Mouse (Mus musculus): ENCODE results near the gene Tmem163. TPM values are rescaled to one million over a fixed set of nuclear protein-coding genes. Genes with fewer than 3 reads are reported as not detected.

Tmem163 gene
- polyA plus RNA-seq, 1 experiment, result not detected

DNA sequence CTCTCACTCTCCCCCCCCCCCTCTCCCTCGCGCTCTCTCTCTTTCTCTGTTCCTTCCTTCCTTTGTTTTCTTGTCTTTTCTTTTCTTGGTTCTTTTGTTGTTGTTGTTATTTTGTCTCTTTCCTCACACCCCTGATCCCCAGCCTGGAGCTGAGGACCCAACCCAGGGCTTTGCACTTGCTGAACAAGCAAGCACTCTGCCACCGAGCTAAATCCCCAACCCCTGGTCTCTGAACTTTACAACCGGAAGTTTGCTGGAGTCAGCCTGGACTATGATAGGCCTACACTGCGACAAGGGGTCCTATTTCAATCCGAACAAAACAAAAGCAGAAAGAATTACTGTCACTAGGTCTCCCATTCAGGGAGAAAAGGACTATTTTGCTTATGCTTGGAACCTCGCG is 102.8 kb downstream of the Tmem163 start:
- Histone ChIP-seq H3K4me3 (ENCODE audit: insufficient read depth, low read length) (no peak overlapping the region), H3K27ac (ENCODE audit: insufficient read depth, low read length) (no peak overlapping the region), H3K4me1 (ENCODE audit: control insufficient read depth, insufficient read depth, low read length) (no peaks in the 10 kb centered on the region)
- TF ChIP-seq CTCF (IDR thresholded peaks at IDR 0.05; ENCODE audit: borderline replicate concordance, insufficient read depth, low read length), result no peak
- TF ChIP-seq POLR2A (IDR thresholded peaks at IDR 0.05; ENCODE audit: low read depth, low read length), result no peak

DNA sequence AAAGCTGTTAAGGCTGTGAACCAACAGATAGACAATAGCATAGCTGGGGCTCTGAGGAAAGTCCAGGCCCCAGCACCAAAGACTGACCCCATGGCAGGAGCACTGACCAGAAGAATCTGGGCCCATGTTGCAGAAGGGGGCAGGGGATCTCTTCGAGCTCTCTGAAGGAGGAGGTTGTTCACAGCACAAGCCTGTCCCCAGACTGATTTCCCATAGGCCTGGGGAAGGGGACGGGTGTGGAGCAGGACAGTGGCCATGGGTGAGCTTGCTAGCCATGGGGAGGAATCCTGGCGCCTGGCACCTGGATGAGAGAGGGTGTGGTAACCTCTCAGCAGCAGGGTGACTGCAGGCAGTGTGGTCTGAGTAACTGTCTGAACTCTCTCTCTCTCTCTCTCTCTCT is 103.2 kb downstream of the Tmem163 start:
- no peaks in the 10 kb centered on the region for H3K4me1 ChIP-seq (ENCODE audit: control insufficient read depth, insufficient read depth, low read length)
- no peak overlapping the region for H3K27ac ChIP-seq (ENCODE audit: insufficient read depth, low read length)
- H3K4me3 ChIP-seq (ENCODE audit: insufficient read depth, low read length), result no peak overlapping the region
- no peak for TF ChIP-seq POLR2A (IDR thresholded peaks at IDR 0.05; ENCODE audit: low read depth, low read length)
- TF ChIP-seq CTCF (IDR thresholded peaks at IDR 0.05; ENCODE audit: borderline replicate concordance, insufficient read depth, low read length), result no peak

GRCm38 (mm10) chr1:127575692-127576091 is 103.7 kb downstream of the Tmem163 start:
- H3K4me3 ChIP-seq (ENCODE audit: insufficient read depth, low read length), result no peak overlapping the region
- H3K27ac ChIP-seq (ENCODE audit: insufficient read depth, low read length), result no peak overlapping the region
- H3K4me1 ChIP-seq (ENCODE audit: control insufficient read depth, insufficient read depth, low read length), result no peaks in the 10 kb centered on the region
- no peak for TF ChIP-seq CTCF (IDR thresholded peaks at IDR 0.05; ENCODE audit: borderline replicate concordance, insufficient read depth, low read length)
- TF ChIP-seq POLR2A (IDR thresholded peaks at IDR 0.05; ENCODE audit: low read depth, low read length), result no peak

DNA sequence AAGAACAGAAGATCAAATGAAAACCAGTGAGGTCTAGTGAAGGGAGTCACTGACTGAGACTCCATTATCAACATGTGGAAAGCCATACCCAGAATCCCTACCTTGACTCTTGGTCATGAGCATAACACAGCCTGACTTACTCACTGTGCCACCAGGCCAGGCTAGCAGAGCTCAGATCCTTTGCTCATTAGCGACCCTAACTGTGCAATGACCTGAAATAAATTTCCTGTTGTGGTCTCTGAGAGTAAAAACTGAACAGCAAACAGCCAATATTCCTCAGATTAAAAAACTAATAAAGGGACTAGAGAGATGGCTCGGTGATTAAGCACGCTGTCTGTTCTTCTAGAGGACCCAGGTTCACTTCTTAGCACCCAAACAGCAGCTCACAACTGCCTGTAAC is 106.2 kb downstream of the Tmem163 start:
- Histone ChIP-seq H3K27ac (ENCODE audit: insufficient read depth, low read length) (no peak overlapping the region), H3K4me1 (ENCODE audit: control insufficient read depth, insufficient read depth, low read length) (no peaks in the 10 kb centered on the region), H3K4me3 (ENCODE audit: insufficient read depth, low read length) (no peak overlapping the region)
- TF ChIP-seq CTCF (IDR thresholded peaks at IDR 0.05; ENCODE audit: borderline replicate concordance, insufficient read depth, low read length) (no peak), POLR2A (IDR thresholded peaks at IDR 0.05; ENCODE audit: low read depth, low read length) (no peak)

DNA sequence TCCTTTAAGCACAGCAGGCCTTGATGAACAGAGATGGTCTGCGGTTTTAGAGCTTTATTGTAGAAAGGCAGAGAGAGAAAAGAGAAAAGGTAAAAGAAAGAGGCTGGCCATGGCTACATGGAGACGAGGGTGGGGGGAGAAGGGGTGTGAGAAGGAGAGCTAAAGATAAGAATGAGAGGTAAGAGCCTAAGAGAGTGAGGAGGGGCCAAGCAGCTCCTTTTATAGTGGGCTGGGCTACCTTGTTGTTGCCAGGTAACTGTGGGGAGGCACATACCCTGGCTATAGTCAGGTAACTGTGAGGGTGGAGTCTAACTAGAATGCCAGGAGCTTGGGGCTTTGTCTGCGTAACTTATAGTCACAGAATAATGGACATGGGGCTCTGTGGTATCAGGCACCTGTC is 110.7 kb downstream of the Tmem163 start:
- Histone ChIP-seq H3K27ac (ENCODE audit: insufficient read depth, low read length) (no peak overlapping the region), H3K4me1 (ENCODE audit: control insufficient read depth, insufficient read depth, low read length) (no peaks in the 10 kb centered on the region), H3K4me3 (ENCODE audit: insufficient read depth, low read length) (no peak overlapping the region)
- TF ChIP-seq POLR2A (IDR thresholded peaks at IDR 0.05; ENCODE audit: low read depth, low read length), result no peak
- TF ChIP-seq CTCF (IDR thresholded peaks at IDR 0.05; ENCODE audit: borderline replicate concordance, insufficient read depth, low read length), result no peak

GRCm38 (mm10) chr1:127556486-127556845 is 122.9 kb downstream of the Tmem163 start:
- Histone ChIP-seq H3K4me1 (ENCODE audit: control insufficient read depth, insufficient read depth, low read length) (no peaks in the 10 kb centered on the region), H3K27ac (ENCODE audit: insufficient read depth, low read length) (no peak overlapping the region), H3K4me3 (ENCODE audit: insufficient read depth, low read length) (no peak overlapping the region)
- TF ChIP-seq POLR2A (IDR thresholded peaks at IDR 0.05; ENCODE audit: low read depth, low read length) (no peak), CTCF (IDR thresholded peaks at IDR 0.05; ENCODE audit: borderline replicate concordance, insufficient read depth, low read length) (no peak)

DNA sequence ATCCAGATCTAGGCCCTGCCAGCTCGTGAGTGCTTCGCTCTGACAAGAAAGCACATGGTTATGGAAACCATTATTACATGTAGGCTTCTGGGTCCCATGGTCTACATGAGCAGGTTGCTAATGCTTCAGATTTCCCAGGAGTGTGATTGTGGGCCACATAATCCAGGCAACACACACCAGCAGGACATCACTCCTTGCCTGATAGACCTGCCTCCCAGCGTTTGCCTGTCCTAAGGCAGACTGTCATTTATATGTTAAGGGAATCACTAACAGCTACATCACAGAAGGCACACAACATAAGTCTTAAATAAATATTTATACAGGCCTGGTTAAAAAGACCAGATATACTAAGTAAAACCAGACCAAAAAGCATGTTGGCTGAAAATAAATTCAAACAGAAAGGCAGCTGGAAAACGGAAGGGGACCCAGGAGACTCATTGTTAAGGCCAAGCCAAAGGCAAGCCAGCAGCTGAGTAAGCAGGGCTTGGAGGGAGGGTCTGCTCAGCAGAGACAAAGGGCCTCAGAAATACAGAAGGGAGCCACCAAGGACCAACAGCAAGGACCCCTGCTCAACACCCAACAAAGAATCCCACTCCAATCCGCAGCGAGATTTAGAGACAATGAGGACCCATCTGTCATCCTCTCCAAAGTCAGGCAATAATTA is 123.4 kb downstream of the Tmem163 start:
- Histone ChIP-seq H3K4me1 (ENCODE audit: control insufficient read depth, insufficient read depth, low read length) (no peaks in the 10 kb centered on the region), H3K27ac (ENCODE audit: insufficient read depth, low read length) (no peak overlapping the region), H3K4me3 (ENCODE audit: insufficient read depth, low read length) (no peak overlapping the region)
- TF ChIP-seq POLR2A (IDR thresholded peaks at IDR 0.05; ENCODE audit: low read depth, low read length), result no peak
- TF ChIP-seq CTCF (IDR thresholded peaks at IDR 0.05; ENCODE audit: borderline replicate concordance, insufficient read depth, low read length), result no peak

DNA sequence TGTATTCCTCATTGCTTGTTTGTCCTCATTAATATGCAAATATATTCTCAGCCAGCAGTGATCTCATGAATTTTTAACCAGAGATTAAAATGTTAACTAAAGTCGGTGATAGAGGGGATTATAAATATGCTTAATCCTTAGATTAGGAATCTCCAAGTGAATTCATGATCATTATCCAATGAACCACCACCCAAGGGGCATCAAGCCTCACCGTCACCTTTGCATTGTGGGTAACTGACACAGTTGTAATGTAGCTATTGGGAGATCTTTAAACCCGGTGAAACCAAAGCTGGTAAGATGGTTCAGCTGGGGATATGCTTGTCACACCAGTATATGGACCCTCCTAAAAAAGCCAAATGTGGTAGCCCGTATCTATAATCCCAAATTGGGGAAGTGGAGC is 131.3 kb downstream of the Tmem163 start:
- Histone ChIP-seq H3K4me3 (ENCODE audit: insufficient read depth, low read length) (no peak overlapping the region), H3K27ac (ENCODE audit: insufficient read depth, low read length) (no peak overlapping the region), H3K4me1 (ENCODE audit: control insufficient read depth, insufficient read depth, low read length) (no peaks in the 10 kb centered on the region)
- TF ChIP-seq CTCF (IDR thresholded peaks at IDR 0.05; ENCODE audit: borderline replicate concordance, insufficient read depth, low read length) (no peak), POLR2A (IDR thresholded peaks at IDR 0.05; ENCODE audit: low read depth, low read length) (no peak)

- Histone ChIP-seq H3K4me1 (ENCODE audit: control insufficient read depth, insufficient read depth, low read length) (no peaks in the 10 kb centered on the region), H3K4me3 (ENCODE audit: insufficient read depth, low read length) (no peak overlapping the region), H3K27ac (ENCODE audit: insufficient read depth, low read length) (no peak overlapping the region)
- TF ChIP-seq POLR2A (IDR thresholded peaks at IDR 0.05; ENCODE audit: low read depth, low read length) (no peak), CTCF (IDR thresholded peaks at IDR 0.05; ENCODE audit: borderline replicate concordance, insufficient read depth, low read length) (no peak)
Observed at GRCm38 (mm10) chr1:127542756-127543155, 136.6 kb downstream of the Tmem163 start.

DNA sequence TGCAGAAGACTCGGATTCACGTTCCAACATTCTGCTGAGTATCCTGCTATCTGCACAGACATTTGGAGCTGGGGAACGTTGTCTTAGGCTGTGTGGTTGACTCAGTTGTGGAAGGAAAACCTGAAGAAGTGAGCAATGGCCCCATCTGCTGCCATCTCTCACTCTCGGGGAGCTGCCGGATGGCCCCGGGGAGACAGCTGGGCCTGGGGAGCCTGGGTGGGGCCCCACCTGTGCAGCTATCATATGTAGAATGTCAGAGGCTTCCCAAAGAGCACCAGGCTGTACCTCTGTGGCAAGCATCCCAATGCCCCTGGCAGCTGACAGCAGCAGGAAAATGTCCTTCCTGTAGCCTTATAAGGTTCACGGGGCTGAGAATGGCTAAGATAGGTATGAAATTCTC is 137.4 kb downstream of the Tmem163 start:
- TF ChIP-seq POLR2A (IDR thresholded peaks at IDR 0.05; ENCODE audit: low read depth, low read length) (no peak), CTCF (IDR thresholded peaks at IDR 0.05; ENCODE audit: borderline replicate concordance, insufficient read depth, low read length) (no peak)
- H3K4me1 ChIP-seq (ENCODE audit: control insufficient read depth, insufficient read depth, low read length), result no peaks in the 10 kb centered on the region
- H3K27ac ChIP-seq (ENCODE audit: insufficient read depth, low read length), result no peak overlapping the region
- no peak overlapping the region for H3K4me3 ChIP-seq (ENCODE audit: insufficient read depth, low read length)

Measured in embryonic fibroblast, embryonic 13.5 days (primary cell).